11 mouse cellular contexts compared by ENCODE assay signal in the genomic region with DNA sequence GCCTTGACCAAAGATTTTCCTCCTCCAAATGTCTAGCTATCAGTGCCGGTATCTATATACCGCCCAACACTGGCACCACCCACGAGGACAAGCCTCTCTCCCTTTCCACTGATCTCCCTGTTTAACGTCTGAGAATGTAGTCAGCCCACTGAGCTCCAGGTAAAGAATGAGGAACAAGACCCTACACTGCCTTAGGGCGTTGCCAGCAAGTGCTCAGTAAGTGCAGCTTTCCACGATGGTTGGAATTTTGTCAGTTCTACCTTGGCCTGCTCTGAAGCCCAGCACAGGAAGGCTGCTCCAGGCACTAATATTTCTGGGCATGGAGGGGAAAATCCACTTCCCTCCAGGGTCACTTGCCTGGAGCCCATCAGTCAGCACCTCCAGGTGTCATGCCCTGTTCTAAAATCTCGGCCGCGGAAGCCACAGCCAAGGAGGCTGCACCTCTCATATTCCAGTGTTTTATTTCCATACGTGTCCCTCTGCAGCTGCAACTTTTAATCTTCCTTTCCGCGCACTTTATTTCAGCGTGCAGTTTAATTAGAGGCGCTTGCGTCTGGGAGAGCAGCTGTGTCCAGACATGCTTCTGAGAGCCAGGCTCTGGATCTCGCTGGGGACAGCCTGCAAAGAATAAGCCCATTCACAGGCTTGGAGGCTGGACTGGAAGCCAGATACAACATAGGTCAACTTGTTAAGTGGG. TPM values are rescaled to one million over a fixed set of nuclear protein-coding genes. Genes with fewer than 3 reads are reported as not detected.
A peak's percentile ranks its signal among the peaks of the same experiment; 100 is the strongest.
DNase-seq lines count a peak whose midpoint lies in the region; ATAC-seq and TF ChIP-seq lines count a peak whose summit lies in the region.
"Had no signal": no experiment of that assay in that cellular context is flagged by ENCODE, and none has a peak within 500 bp of the region (broad histone marks: within the 10 kb centered on the region; RNA-seq: fewer than 3 reads in every experiment).

No protein-coding gene starts in this region.

- no peaks in the 10 kb centered on the region for H3K9me3 ChIP-seq in heart, embryonic 11.5 days (replicated peaks; ENCODE audit: control insufficient read depth, low read length)
- H3K9me3 ChIP-seq in stomach, embryonic 14.5 days (ENCODE audit: control insufficient read depth, low read depth, low read length) = no peaks in the 10 kb centered on the region
- no peaks in the 10 kb centered on the region for H3K9me3 ChIP-seq in stomach, postnatal 0 days (ENCODE audit: control insufficient read depth, low read length)

- no peak for ATAC-seq in heart, embryonic 11.5 days (replicated peaks; ENCODE audit: insufficient number of reproducible peaks, low FRiP score, low TSS enrichment)
- ATAC-seq in stomach, embryonic 14.5 days (ENCODE audit: insufficient number of reproducible peaks, insufficient read depth, low FRiP score, low read depth) = peak; percentile 4; the same call in 1 of the 2 replicates
- ATAC-seq in stomach, postnatal 0 days (ENCODE audit: low FRiP score, low TSS enrichment) = no peak

- H3K4me1 ChIP-seq in heart, embryonic 11.5 days (ENCODE audit: control insufficient read depth, insufficient read depth, low read length) = peaks cover 20% of the 10 kb centered on the region
- 0 out of 2 replicates have a peak, but pooled peaks cover 9% of the 10 kb centered on the region for H3K4me1 ChIP-seq in stomach, embryonic 14.5 days (ENCODE audit: control insufficient read depth, insufficient read depth, low read length)
- H3K4me1 ChIP-seq in stomach, postnatal 0 days (replicated peaks; ENCODE audit: control insufficient read depth, insufficient read depth) = no peaks in the 10 kb centered on the region

- H3K4me3 ChIP-seq in heart, embryonic 11.5 days (ENCODE audit: low read depth, low read length) = no peak overlapping the region
- no peak overlapping the region for H3K4me3 ChIP-seq in stomach, embryonic 14.5 days (ENCODE audit: low read depth, low read length)
- no peak overlapping the region for H3K4me3 ChIP-seq in stomach, postnatal 0 days (ENCODE audit: low read depth, low read length)
- H3K4me3 ChIP-seq in gastrocnemius, adult 2 months = no peak overlapping the region
- H3K4me3 ChIP-seq: erythroblast, embryonic 14.5 days had no signal

- intact Hi-C loops in heart, postnatal 25 days (cut with DNase I) = no loop called here
- intact Hi-C loops in gastrocnemius, adult 2 months (cut with DNase I) = no loop called here
- intact Hi-C loops in left cerebral cortex, postnatal 36 days (cut with DNase I) = no loop called here

- H3K9ac ChIP-seq in heart, embryonic 11.5 days (ENCODE audit: low read depth, low read length) = no peak overlapping the region
- no peak overlapping the region for H3K9ac ChIP-seq in stomach, embryonic 14.5 days (replicated peaks; ENCODE audit: low read depth, low read length)
- no peak overlapping the region for H3K9ac ChIP-seq in stomach, postnatal 0 days (ENCODE audit: low read length)

- H3K27me3 ChIP-seq in heart, embryonic 11.5 days (ENCODE audit: control insufficient read depth, insufficient read depth, low read length) = no peaks in the 10 kb centered on the region
- H3K27me3 ChIP-seq in stomach, embryonic 14.5 days (ENCODE audit: control insufficient read depth, insufficient read depth, low read length) = no peaks in the 10 kb centered on the region
- no peaks in the 10 kb centered on the region for H3K27me3 ChIP-seq in stomach, postnatal 0 days (ENCODE audit: control insufficient read depth, insufficient read depth, low read length)

- peak overlapping the region; percentile 12; the same call in 1 of the 2 replicates for H3K4me2 ChIP-seq in heart, embryonic 11.5 days
- H3K4me2 ChIP-seq in stomach, embryonic 14.5 days (replicated peaks; ENCODE audit: low read depth, low read length) = no peak overlapping the region
- H3K4me2 ChIP-seq in stomach, postnatal 0 days (replicated peaks; ENCODE audit: low read depth) = no peak overlapping the region
- H3K4me2 ChIP-seq: liver, embryonic 11.5 days had no signal

- 49% methylated on average over 16 of the region's 16 CpGs for WGBS in heart, embryonic 11.5 days (ENCODE audit: insufficient replicate concordance)
- 49% methylated on average over 16 of the region's 16 CpGs for WGBS in stomach, embryonic 14.5 days
- 44% methylated on average over 16 of the region's 16 CpGs for WGBS in stomach, postnatal 0 days

- no peaks in the 10 kb centered on the region for H3K36me3 ChIP-seq in heart, embryonic 11.5 days (ENCODE audit: control insufficient read depth, insufficient read depth, low read length)
- no peaks in the 10 kb centered on the region for H3K36me3 ChIP-seq in stomach, embryonic 14.5 days (ENCODE audit: control insufficient read depth, insufficient read depth, low read length)
- no peaks in the 10 kb centered on the region for H3K36me3 ChIP-seq in stomach, postnatal 0 days (ENCODE audit: control insufficient read depth, insufficient read depth, low read length)

- no peak for DNase-seq in heart, postnatal 25 days (ENCODE audit: low spot score)
- no peak for DNase-seq in stomach, postnatal 0 days (ENCODE audit: low spot score)
- peak; percentile 35 for DNase-seq in hindlimb bud, embryonic 11.5 days (ENCODE audit: extremely low spot score, low read depth, low spot score)
- DNase-seq in right cerebral cortex, postnatal 25 days = no peak
- DNase-seq in gastrocnemius, adult 2 months = no peak
- no peak for DNase-seq in left cerebral cortex, postnatal 36 days (ENCODE audit: low spot score in 2 of 2)
- DNase-seq: right cerebral cortex, postnatal 4 days had no signal

- peak overlapping the region; percentile 50 for H3K27ac ChIP-seq in heart, embryonic 11.5 days (ENCODE audit: low read depth, low read length)
- H3K27ac ChIP-seq in stomach, embryonic 14.5 days (ENCODE audit: low read length) = no peak overlapping the region
- no peak overlapping the region for H3K27ac ChIP-seq in stomach, postnatal 0 days (replicated peaks)
- no peak overlapping the region for H3K27ac ChIP-seq in gastrocnemius, adult 2 months

- TF ChIP-seq CTCF in stomach, postnatal 0 days (IDR thresholded peaks at IDR 0.05; ENCODE audit: low read depth) = no peak
- TF ChIP-seq CTCF in gastrocnemius, adult 2 months (IDR thresholded peaks at IDR 0.05) = no peak

- TF ChIP-seq EP300 in stomach, postnatal 0 days (optimal IDR thresholded peaks at IDR 0.05) = no peak

RNA-seq across cellular contexts. Expression of a gene that starts 34.1 kb away (rescaled TPM):
- 3.1 and 3.2 TPM in 2 replicates for polyA plus RNA-seq in heart, embryonic 11.5 days (2014; fragmentation: Nextera tagmentation; extraction: Ambion mirVana)
- 1 to 10 TPM; 3.5 to 3.7 TPM for total RNA-seq in heart, postnatal 25 days (2021)
- 6.9 and 7.0 TPM in 2 replicates for polyA plus RNA-seq in stomach, embryonic 14.5 days (2014; fragmentation: Nextera tagmentation; extraction: Ambion mirVana)
- 2.0 and 2.2 TPM in 2 replicates for polyA plus RNA-seq in stomach, postnatal 0 days (2015; fragmentation: Nextera tagmentation; extraction: Ambion mirVana)
- 1 to 10 TPM in 1 of 2 experiments, under 1 TPM in 1; 0.97 to 1.8 TPM for total RNA-seq in gastrocnemius, adult 2 months (2021)
- 1 to 10 TPM; 2.5 to 4.4 TPM for total RNA-seq in left cerebral cortex, postnatal 36 days (2021)

RNA-seq across cellular contexts. Expression of a gene that starts 58.5 kb away (rescaled TPM):
- 3.3 and 4.7 TPM in 2 replicates for polyA plus RNA-seq in heart, embryonic 11.5 days (2014; fragmentation: Nextera tagmentation; extraction: Ambion mirVana)
- 10 to 100 TPM; 36.9 to 41.9 TPM for total RNA-seq in heart, postnatal 25 days (2021)
- 4.6 and 6.0 TPM in 2 replicates for polyA plus RNA-seq in stomach, embryonic 14.5 days (2014; fragmentation: Nextera tagmentation; extraction: Ambion mirVana)
- 1.2 and 2.0 TPM in 2 replicates for polyA plus RNA-seq in stomach, postnatal 0 days (2015; fragmentation: Nextera tagmentation; extraction: Ambion mirVana)
- total RNA-seq in gastrocnemius, adult 2 months (2021) = 1 to 10 TPM; 1.6 to 2.2 TPM
- total RNA-seq in left cerebral cortex, postnatal 36 days (2021) = 10 to 100 TPM; 41.5 to 50.6 TPM

Comparison
In these comparisons a context has a peak if more than half of its experiments do, and no peak if none do; other contexts are left out.
1. RNA of a gene that starts 58.5 kb away (total RNA-seq): 41.5 to 50.6 TPM in left cerebral cortex, postnatal 36 days and 36.9 to 41.9 TPM in heart, postnatal 25 days; 1.6 to 2.2 TPM in gastrocnemius, adult 2 months; every median in the first group is over 10 times any median in the second.